Mouse (Mus musculus): ENCODE data around the gene Morn3. TPM values are rescaled to one million over a fixed set of nuclear protein-coding genes. Genes with fewer than 3 reads are reported as not detected.

Morn3 gene
- polyA plus RNA-seq, 1 experiment from 2014 or later, result not detected

DNA sequence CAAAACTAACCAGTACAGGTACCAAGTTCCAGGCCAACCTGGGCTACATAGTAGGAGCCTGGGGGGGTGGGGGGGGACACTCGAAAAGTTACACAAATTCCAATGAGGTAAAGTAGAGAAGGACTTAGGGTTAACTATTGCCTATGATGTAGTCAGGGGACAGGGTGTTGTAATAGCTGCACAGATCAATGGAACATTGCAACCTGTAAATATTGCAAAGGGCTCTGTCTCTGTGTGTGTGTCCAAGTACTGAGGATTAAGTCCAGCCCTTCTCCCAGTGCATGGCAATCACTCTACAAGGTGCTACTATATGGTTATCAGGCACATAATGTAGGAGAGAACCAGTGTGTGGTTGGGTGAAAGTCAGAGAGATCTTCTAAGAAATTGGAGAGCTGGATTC lies 45.9 kb downstream of the Morn3 start:
- Histone ChIP-seq H3K4me2 (no peak overlapping the region), H3K27me3 (no peaks in the 10 kb centered on the region)

DNA sequence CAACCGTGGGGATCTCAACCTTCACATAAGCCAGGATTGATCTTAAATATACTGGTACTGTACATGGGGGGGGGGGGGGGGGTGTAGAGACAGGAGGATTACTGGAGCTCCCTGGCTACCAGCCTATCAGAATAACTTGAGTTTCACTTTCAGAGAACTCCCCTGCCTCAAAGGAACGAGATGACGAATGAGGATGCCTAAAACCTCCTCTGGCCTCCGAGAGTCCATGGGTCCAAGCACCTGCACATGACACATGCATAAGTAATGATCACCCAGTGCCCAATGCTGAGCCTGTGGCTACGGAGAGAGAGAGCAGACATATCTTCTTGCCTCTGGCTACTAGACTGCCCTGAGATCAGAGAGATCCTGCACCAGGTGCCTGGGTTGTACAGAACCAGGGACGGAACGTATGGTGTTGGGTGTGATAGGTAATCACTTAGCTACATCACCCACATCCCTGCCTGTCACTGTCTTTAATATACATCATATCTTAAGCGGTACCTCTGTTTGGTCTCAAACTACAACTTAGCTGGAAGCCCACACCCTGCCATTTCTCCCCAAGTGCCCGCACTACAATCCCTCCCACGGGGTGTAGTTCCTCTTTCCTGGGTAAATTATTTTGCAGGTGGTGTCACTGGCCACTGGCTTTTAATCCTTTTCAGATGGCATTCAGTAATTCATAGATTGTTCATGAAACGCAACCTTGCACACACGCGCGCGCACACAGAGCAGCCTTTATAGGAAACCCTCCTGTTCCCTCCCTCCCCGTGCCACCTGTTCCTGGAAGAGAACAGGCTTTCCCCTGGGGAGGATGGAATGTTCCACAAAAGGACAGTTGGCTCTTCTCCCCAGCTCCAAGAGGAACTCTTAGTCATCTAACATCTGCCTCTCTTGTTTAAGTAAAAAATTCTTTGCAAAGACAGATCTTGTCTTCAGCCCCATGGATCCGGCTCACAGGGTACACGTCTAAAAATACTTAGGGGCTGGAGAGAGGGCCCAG lies 49.3 kb downstream of the Morn3 start:
- peaks cover 12% of the 10 kb centered on the region for H3K4me1 ChIP-seq (replicated peaks)
- no peak overlapping the region for H3K4me2 ChIP-seq
- H3K9ac ChIP-seq, result no peak overlapping the region
- H3K4me3 ChIP-seq, result no peak overlapping the region
- WGBS, result 80% methylated on average over 18 of the region's 18 CpGs
- no peaks in the 10 kb centered on the region for H3K27me3 ChIP-seq
- no peaks in the 10 kb centered on the region for H3K36me3 ChIP-seq
- ATAC-seq (replicated peaks; ENCODE audit: insufficient number of reproducible peaks, insufficient read depth, low FRiP score, low read depth), result no peak
- H3K9me3 ChIP-seq (replicated peaks), result no peaks in the 10 kb centered on the region
- no peak overlapping the region for H3K27ac ChIP-seq

More for the DNA sequence above, 45.9 kb downstream of the Morn3 start:
- Histone ChIP-seq H3K27ac (no peak overlapping the region), H3K9me3 (replicated peaks) (no peaks in the 10 kb centered on the region), H3K4me3 (no peak overlapping the region), H3K9ac (no peak overlapping the region), H3K36me3 (no peaks in the 10 kb centered on the region), H3K4me1 (replicated peaks) (peaks cover 9% of the 10 kb centered on the region)
- WGBS, result 57% methylated on average over 1 of the region's 1 CpGs
- no peak for ATAC-seq (replicated peaks; ENCODE audit: insufficient number of reproducible peaks, insufficient read depth, low FRiP score, low read depth)

DNA sequence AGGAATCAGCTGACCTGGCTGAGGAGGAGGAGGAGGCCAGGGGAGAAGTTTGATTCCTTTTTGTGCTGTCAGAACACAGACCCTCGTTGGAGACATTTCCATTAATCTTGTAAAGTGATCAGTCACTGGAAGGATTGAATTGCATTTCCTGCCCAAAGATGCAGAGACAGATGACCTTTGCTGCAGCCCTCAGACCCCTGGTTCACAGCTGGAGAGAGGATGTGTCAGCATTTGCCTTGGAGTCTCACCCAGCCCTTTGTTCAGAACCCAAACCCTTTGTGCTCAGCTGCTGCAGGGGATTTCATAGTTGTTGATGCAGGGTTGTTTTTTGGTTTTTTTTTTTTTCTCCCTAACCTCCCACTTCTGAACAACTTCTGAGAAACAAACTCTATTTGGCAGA lies 51.9 kb downstream of the Morn3 start:
- 0% methylated on average over 1 of the region's 1 CpGs for WGBS
- H3K27ac ChIP-seq, result 0 out of 2 replicates have a peak overlapping the region, but pooled peaks have one; percentile 14
- no peak overlapping the region for H3K4me2 ChIP-seq
- H3K4me1 ChIP-seq (replicated peaks), result peaks cover 34% of the 10 kb centered on the region
- H3K4me3 ChIP-seq, result no peak overlapping the region
- no peaks in the 10 kb centered on the region for H3K27me3 ChIP-seq
- no peaks in the 10 kb centered on the region for H3K36me3 ChIP-seq
- H3K9me3 ChIP-seq (replicated peaks), result no peaks in the 10 kb centered on the region
- ATAC-seq (replicated peaks; ENCODE audit: insufficient number of reproducible peaks, insufficient read depth, low FRiP score, low read depth), result no peak
- no peak overlapping the region for H3K9ac ChIP-seq

DNA sequence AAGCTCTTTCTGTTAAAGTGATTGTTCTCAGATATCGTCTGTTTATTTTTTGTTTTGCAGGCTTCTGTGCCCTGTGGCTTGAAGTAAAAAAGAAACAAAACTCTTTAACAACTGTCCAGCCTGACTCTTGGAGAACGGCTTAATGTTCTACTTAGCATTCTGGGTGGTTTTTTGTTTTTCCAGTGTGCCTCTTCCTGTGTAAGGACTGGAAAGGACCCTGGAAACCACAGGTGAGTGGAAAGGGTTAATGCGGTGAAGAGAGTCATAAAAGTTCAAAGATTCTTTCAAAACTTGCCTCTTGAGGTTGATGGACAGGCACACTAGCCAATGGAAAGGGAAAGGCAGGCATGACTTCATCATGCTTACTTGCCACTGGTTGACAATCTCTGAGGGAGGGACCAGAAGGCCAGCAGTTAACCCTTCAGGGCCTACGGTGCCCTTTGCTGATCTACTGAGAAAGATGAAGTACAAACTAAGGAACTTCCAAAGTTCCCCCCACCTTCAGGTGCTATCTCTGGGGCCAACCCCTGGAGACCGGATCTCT lies 52.4 kb downstream of the Morn3 start:
- Histone ChIP-seq H3K9ac (no peak overlapping the region), H3K4me2 (peak overlapping the region; percentile 53), H3K27ac (peak overlapping the region; percentile 17; the same call in 1 of the 2 replicates), H3K9me3 (replicated peaks) (no peaks in the 10 kb centered on the region), H3K4me3 (peak overlapping the region; percentile 25), H3K27me3 (no peaks in the 10 kb centered on the region), H3K36me3 (no peaks in the 10 kb centered on the region), H3K4me1 (replicated peaks) (peaks cover 36% of the 10 kb centered on the region)
- ATAC-seq (replicated peaks; ENCODE audit: insufficient number of reproducible peaks, insufficient read depth, low FRiP score, low read depth), result peak; percentile 81
- 11% methylated on average over 5 of the region's 5 CpGs for WGBS

DNA sequence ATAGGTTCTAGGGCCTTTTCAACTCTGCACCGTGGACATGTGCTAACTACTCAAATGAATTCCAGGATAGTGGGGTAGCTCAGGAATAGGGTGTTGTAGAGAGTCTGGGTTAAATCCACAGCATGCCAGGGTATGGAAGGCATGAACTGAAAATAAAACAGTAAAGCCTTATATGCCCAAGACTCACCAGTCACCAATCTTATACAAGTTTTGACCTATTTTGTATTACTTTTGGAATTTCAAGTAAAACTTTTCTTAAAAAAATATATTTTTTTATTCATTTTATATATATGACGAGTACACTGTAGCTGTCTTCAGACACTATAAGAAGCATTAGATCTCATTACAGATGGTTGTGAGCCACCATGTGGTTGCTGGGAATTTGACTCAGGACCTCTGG lies 53.0 kb downstream of the Morn3 start:
- WGBS, result 39% methylated on average over 2 of the region's 2 CpGs
- Histone ChIP-seq H3K36me3 (no peaks in the 10 kb centered on the region), H3K27me3 (no peaks in the 10 kb centered on the region), H3K9ac (no peak overlapping the region), H3K9me3 (replicated peaks) (no peaks in the 10 kb centered on the region), H3K4me3 (peak overlapping the region; percentile 25; the same call in 1 of the 2 replicates), H3K4me1 (replicated peaks) (peaks cover 31% of the 10 kb centered on the region), H3K27ac (peak overlapping the region; percentile 17; the same call in 1 of the 2 replicates), H3K4me2 (peak overlapping the region; percentile 53)
- no peak for ATAC-seq (replicated peaks; ENCODE audit: insufficient number of reproducible peaks, insufficient read depth, low FRiP score, low read depth)

DNA sequence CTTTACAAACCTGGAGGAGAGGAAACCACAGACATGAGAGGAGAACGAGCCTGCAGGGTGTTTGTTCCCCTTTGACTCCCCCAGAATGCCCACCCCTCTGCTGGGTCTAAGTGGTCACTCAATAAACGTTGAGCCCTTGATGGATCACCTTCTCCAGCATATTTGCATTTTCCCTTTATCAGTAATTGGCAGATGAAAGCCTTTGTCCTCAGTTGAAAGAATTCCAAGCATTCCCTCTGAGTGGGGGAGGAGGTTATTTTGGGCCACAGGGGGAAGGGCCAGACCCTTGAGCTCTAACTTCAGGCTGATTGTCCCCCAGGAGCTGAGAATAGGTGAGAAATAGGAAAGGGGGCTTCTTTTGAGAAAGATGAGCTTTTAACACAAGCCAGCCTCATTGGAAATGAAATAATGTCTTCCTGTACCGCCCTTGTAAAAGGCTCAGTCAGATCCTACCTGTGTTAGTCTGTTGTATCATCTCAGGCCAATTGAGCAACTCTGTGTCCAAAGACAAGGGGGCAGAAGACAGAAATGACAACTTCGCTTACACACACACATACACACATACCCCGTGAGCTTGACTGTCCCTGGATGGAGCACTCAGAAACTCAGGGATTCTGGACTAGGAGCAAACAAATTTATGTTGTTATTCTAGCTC lies 55.3 kb downstream of the Morn3 start:
- Histone ChIP-seq H3K4me3 (peak overlapping the region; percentile 76), H3K27me3 (no peaks in the 10 kb centered on the region), H3K36me3 (no peaks in the 10 kb centered on the region), H3K9ac (peak overlapping the region; percentile 77), H3K27ac (peak overlapping the region; percentile 93), H3K9me3 (replicated peaks) (no peaks in the 10 kb centered on the region), H3K4me2 (peak overlapping the region; percentile 96), H3K4me1 (replicated peaks) (peaks cover 43% of the 10 kb centered on the region)
- no peak for ATAC-seq (replicated peaks; ENCODE audit: insufficient number of reproducible peaks, insufficient read depth, low FRiP score, low read depth)
- WGBS, result 22% methylated on average over 5 of the region's 5 CpGs

DNA sequence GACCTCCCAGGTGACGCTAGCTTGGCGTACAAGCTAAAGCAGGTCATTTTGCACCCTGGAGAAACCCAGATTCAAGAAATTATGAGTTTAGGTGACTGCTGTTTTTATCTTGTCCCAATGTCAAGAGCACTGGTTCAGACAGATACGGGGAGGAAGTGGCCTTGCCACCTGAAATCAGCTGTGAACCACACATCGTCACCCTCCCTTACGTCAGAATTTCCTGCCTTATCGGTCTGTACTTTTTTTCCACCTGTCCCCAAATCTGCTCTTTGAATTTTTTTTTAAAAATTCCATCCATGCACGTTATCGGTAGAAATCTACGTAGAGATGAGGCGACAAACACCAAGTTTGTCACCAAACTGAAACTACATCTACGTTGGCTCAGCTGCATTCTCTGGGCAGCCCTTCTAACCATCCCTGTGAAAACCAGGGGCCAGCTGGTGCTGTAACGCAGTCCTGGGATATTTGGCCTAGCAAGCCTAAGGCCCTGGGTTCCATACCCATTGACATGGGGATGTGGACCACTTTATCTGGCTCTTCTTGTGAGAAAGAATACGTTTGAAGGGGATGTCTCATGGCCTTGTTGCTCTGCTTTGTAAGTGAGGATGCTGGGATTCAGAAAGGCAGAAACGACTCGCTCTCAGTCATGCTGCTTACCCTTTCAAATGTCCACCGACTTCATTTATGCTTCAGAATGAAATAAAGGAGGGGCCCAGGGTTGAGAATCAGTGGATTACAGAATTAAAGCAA lies 56.2 kb downstream of the Morn3 start:
- no peak for ATAC-seq (replicated peaks; ENCODE audit: insufficient number of reproducible peaks, insufficient read depth, low FRiP score, low read depth)
- Histone ChIP-seq H3K4me2 (peak overlapping the region; percentile 96), H3K9me3 (replicated peaks) (no peaks in the 10 kb centered on the region), H3K4me1 (replicated peaks) (peaks cover 48% of the 10 kb centered on the region), H3K27me3 (no peaks in the 10 kb centered on the region), H3K27ac (peak overlapping the region; percentile 93), H3K4me3 (peak overlapping the region; percentile 76), H3K9ac (peak overlapping the region; percentile 77), H3K36me3 (no peaks in the 10 kb centered on the region)
- 14% methylated on average over 16 of the region's 16 CpGs for WGBS

DNA sequence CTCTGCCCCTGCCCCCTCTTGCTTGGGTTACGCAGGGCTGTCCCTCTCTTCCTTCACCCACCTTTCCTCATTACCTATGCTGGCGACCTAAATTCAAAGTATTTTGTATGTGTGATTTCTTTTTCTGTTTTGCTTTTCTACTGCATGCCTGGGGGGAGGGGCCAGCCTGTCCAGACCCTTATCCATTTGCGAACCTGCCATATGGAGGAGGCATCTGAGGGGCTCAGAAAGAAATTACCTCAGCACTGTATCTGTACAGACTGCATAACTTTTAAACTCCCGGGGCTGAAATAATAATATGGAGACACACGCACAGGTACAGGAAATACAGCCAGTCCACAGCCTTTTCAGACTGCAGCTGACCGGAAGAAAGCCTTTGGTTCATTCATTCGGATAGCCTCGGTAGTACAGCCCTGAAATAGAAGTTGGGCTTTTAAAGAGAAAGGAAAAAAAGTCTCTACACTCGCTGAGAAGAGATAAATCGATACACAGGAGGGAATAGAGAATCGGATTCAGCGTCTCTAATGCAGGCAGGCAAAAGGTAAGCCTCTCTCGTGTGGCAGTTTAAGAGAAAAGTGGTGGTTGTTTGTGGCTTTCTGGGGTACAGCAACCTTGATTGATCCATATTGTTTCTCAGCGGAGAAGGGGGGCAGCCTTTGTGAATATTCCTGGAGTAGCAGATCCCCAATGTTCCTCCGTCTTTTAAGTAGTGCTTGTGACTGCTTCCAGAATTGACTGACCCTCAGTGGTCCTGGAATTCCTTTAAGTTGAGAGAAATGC lies 57.1 kb downstream of the Morn3 start, which contains the start of gene Kdm2b:
Gene Kdm2b (minus strand): TSS at position 273 of the 780 bp plus-strand sequence.
- Histone ChIP-seq H3K4me1 (replicated peaks) (peaks cover 45% of the 10 kb centered on the region), H3K9me3 (replicated peaks) (no peaks in the 10 kb centered on the region), H3K9ac (peak within 1 kb of the TSS; percentile 77), H3K4me3 (peak within 1 kb of the TSS; percentile 76), H3K4me2 (peak within 1 kb of the TSS; percentile 96), H3K27ac (peak within 1 kb of the TSS; percentile 93), H3K36me3 (no peaks in the 10 kb centered on the region), H3K27me3 (no peaks in the 10 kb centered on the region)
- 0 out of 2 replicates have a peak, but pooled peaks have one; percentile 5 for ATAC-seq (replicated peaks; ENCODE audit: insufficient number of reproducible peaks, insufficient read depth, low FRiP score, low read depth)
- 4% methylated on average over 15 of the region's 15 CpGs for WGBS

DNA sequence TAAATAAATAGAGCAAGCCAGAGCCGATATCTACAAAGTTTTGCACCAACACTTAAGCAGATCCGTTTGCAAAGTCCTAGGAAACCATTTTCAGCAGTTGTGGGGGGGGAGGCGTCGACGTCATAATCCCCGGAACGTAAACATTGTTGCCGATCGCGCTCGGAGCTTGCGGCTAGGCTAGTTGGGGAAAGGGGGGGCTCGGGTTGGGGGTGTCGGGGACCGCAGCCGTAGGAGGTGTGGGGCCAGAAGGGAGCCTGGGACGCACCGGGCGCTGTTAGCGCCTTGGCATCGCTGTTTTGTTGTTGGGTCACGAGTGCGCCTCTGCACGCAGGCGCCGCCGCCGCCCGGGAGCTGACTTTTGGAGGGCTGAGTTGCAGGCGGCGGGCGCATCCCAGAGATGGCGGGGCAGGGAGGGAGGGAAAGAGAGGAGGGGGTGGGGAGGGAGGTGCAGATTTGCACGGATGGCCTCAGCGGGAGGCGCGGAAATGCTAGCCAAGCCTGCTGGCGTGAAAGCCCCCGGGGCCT lies 57.8 kb downstream of the Morn3 start:
- H3K27me3 ChIP-seq, result no peaks in the 10 kb centered on the region
- 0 out of 2 replicates have a peak, but pooled peaks have one; percentile 24 for ATAC-seq (replicated peaks; ENCODE audit: insufficient number of reproducible peaks, insufficient read depth, low FRiP score, low read depth)
- peak overlapping the region; percentile 77 for H3K9ac ChIP-seq
- H3K9me3 ChIP-seq (replicated peaks), result no peaks in the 10 kb centered on the region
- peak overlapping the region; percentile 96 for H3K4me2 ChIP-seq
- peak overlapping the region; percentile 93 for H3K27ac ChIP-seq
- H3K4me3 ChIP-seq, result peak overlapping the region; percentile 76
- H3K4me1 ChIP-seq (replicated peaks), result peaks cover 43% of the 10 kb centered on the region
- under 1% methylated on average over 39 of the region's 39 CpGs for WGBS
- H3K36me3 ChIP-seq, result no peaks in the 10 kb centered on the region
